Mouse (Mus musculus): Measurements from ENCODE around the gene Tdrd1. TPM values are rescaled to one million over a fixed set of nuclear protein-coding genes. Genes with fewer than 3 reads are reported as not detected.

The Tdrd1 gene
- polyA plus RNA-seq, 1 experiment from 2014 or later: 1.0 TPM

GRCm38 (mm10) chr19:56856455-56856854 is 30.4 kb downstream of the Tdrd1 start:
- Histone ChIP-seq H3K9ac (replicated peaks; ENCODE audit: low read depth, low read length) (no peak overlapping the region), H3K4me2 (ENCODE audit: low read length) (no peak overlapping the region), H3K9me3 (ENCODE audit: control insufficient read depth, low read length) (no peaks in the 10 kb centered on the region), H3K36me3 (ENCODE audit: control insufficient read depth, insufficient read depth) (no peaks in the 10 kb centered on the region), H3K27ac (ENCODE audit: low read length) (no peak overlapping the region), H3K27me3 (replicated peaks; ENCODE audit: control insufficient read depth, insufficient read depth, low read length) (no peaks in the 10 kb centered on the region), H3K4me1 (replicated peaks; ENCODE audit: control insufficient read depth, insufficient read depth, low read length) (no peaks in the 10 kb centered on the region), H3K4me3 (replicated peaks; ENCODE audit: low read length) (no peak overlapping the region)
- ATAC-seq: no peak
- 59% methylated on average over 5 of the region's 5 CpGs for WGBS

- Histone ChIP-seq H3K9me3 (ENCODE audit: control insufficient read depth, low read length) (no peaks in the 10 kb centered on the region), H3K9ac (replicated peaks; ENCODE audit: low read depth, low read length) (no peak overlapping the region), H3K36me3 (ENCODE audit: control insufficient read depth, insufficient read depth) (no peaks in the 10 kb centered on the region), H3K27ac (ENCODE audit: low read length) (no peak overlapping the region), H3K4me3 (replicated peaks; ENCODE audit: low read length) (no peak overlapping the region), H3K4me2 (ENCODE audit: low read length) (no peak overlapping the region), H3K27me3 (replicated peaks; ENCODE audit: control insufficient read depth, insufficient read depth, low read length) (peaks cover 13% of the 10 kb centered on the region), H3K4me1 (replicated peaks; ENCODE audit: control insufficient read depth, insufficient read depth, low read length) (no peaks in the 10 kb centered on the region)
- no peak for ATAC-seq
- WGBS: 57% methylated on average over 4 of the region's 4 CpGs
These were observed 41.7 kb downstream of the Tdrd1 start for GRCm38 (mm10) chr19:56867701-56868100.

GRCm38 (mm10) chr19:56873816-56874600 is 48.0 kb downstream of the Tdrd1 start, which contains the start of gene Vwa2:
Gene Vwa2 (plus strand): TSS chr19:56874249.
- 2% methylated on average over 71 of the region's 71 CpGs for WGBS
- H3K36me3 ChIP-seq (ENCODE audit: control insufficient read depth, insufficient read depth): no peaks in the 10 kb centered on the region
- H3K27ac ChIP-seq (ENCODE audit: low read length): no peak within 1 kb of the TSS
- peak within 1 kb of the TSS; percentile 45 for H3K9ac ChIP-seq (replicated peaks; ENCODE audit: low read depth, low read length)
- no peaks in the 10 kb centered on the region for H3K9me3 ChIP-seq (ENCODE audit: control insufficient read depth, low read length)
- ATAC-seq: 0 out of 2 replicates have a peak, but pooled peaks have one; percentile 33
- peaks cover 47% of the 10 kb centered on the region for H3K27me3 ChIP-seq (replicated peaks; ENCODE audit: control insufficient read depth, insufficient read depth, low read length)
- peaks cover 12% of the 10 kb centered on the region for H3K4me1 ChIP-seq (replicated peaks; ENCODE audit: control insufficient read depth, insufficient read depth, low read length)
- peak within 1 kb of the TSS; percentile 96 for H3K4me2 ChIP-seq (ENCODE audit: low read length)
- H3K4me3 ChIP-seq (replicated peaks; ENCODE audit: low read length): peak within 1 kb of the TSS; percentile 50

GRCm38 (mm10) chr19:56874601-56875315 is 48.7 kb downstream of the Tdrd1 start:
- no peaks in the 10 kb centered on the region for H3K9me3 ChIP-seq (ENCODE audit: control insufficient read depth, low read length)
- 0 out of 2 replicates have a peak, but pooled peaks have one; percentile 33 for ATAC-seq
- H3K4me3 ChIP-seq (replicated peaks; ENCODE audit: low read length): peak overlapping the region; percentile 50
- peak overlapping the region; percentile 45 for H3K9ac ChIP-seq (replicated peaks; ENCODE audit: low read depth, low read length)
- no peak overlapping the region for H3K27ac ChIP-seq (ENCODE audit: low read length)
- peaks cover 47% of the 10 kb centered on the region for H3K27me3 ChIP-seq (replicated peaks; ENCODE audit: control insufficient read depth, insufficient read depth, low read length)
- peak overlapping the region; percentile 96 for H3K4me2 ChIP-seq (ENCODE audit: low read length)
- H3K36me3 ChIP-seq (ENCODE audit: control insufficient read depth, insufficient read depth): no peaks in the 10 kb centered on the region
- peaks cover 12% of the 10 kb centered on the region for H3K4me1 ChIP-seq (replicated peaks; ENCODE audit: control insufficient read depth, insufficient read depth, low read length)
- 8% methylated on average over 30 of the region's 30 CpGs for WGBS

- Histone ChIP-seq H3K4me3 (replicated peaks; ENCODE audit: low read length) (no peak overlapping the region), H3K4me1 (replicated peaks; ENCODE audit: control insufficient read depth, insufficient read depth, low read length) (peaks cover 12% of the 10 kb centered on the region)
- 49% methylated on average over 6 of the region's 6 CpGs for WGBS
These were observed 51.4 kb downstream of the Tdrd1 start for GRCm38 (mm10) chr19:56877364-56877763.

GRCm38 (mm10) chr19:56887879-56888278 is 61.9 kb downstream of the Tdrd1 start:
- no peak overlapping the region for H3K4me2 ChIP-seq (ENCODE audit: low read length)
- no peaks in the 10 kb centered on the region for H3K27me3 ChIP-seq (replicated peaks; ENCODE audit: control insufficient read depth, insufficient read depth, low read length)
- no peak overlapping the region for H3K9ac ChIP-seq (replicated peaks; ENCODE audit: low read depth, low read length)
- no peak overlapping the region for H3K27ac ChIP-seq (ENCODE audit: low read length)
- no peak for ATAC-seq
- WGBS: 83% methylated on average over 10 of the region's 10 CpGs
- no peak overlapping the region for H3K4me3 ChIP-seq (replicated peaks; ENCODE audit: low read length)
- no peaks in the 10 kb centered on the region for H3K9me3 ChIP-seq (ENCODE audit: control insufficient read depth, low read length)
- no peaks in the 10 kb centered on the region for H3K36me3 ChIP-seq (ENCODE audit: control insufficient read depth, insufficient read depth)
- no peaks in the 10 kb centered on the region for H3K4me1 ChIP-seq (replicated peaks; ENCODE audit: control insufficient read depth, insufficient read depth, low read length)

More at GRCm38 (mm10) chr19:56877364-56877763, 51.4 kb downstream of the Tdrd1 start:
- Histone ChIP-seq H3K27ac (ENCODE audit: low read length) (no peak overlapping the region), H3K4me2 (ENCODE audit: low read length) (no peak overlapping the region), H3K36me3 (ENCODE audit: control insufficient read depth, insufficient read depth) (no peaks in the 10 kb centered on the region), H3K27me3 (replicated peaks; ENCODE audit: control insufficient read depth, insufficient read depth, low read length) (peaks cover 37% of the 10 kb centered on the region), H3K9me3 (ENCODE audit: control insufficient read depth, low read length) (no peaks in the 10 kb centered on the region), H3K9ac (replicated peaks; ENCODE audit: low read depth, low read length) (no peak overlapping the region)
- peak; percentile 50; the same call in 1 of the 2 replicates for ATAC-seq

GRCm38 (mm10) chr19:56888654-56889053 is 62.6 kb downstream of the Tdrd1 start:
- Histone ChIP-seq H3K4me2 (ENCODE audit: low read length) (no peak overlapping the region), H3K36me3 (ENCODE audit: control insufficient read depth, insufficient read depth) (no peaks in the 10 kb centered on the region), H3K4me1 (replicated peaks; ENCODE audit: control insufficient read depth, insufficient read depth, low read length) (no peaks in the 10 kb centered on the region), H3K27ac (ENCODE audit: low read length) (no peak overlapping the region), H3K9ac (replicated peaks; ENCODE audit: low read depth, low read length) (no peak overlapping the region), H3K27me3 (replicated peaks; ENCODE audit: control insufficient read depth, insufficient read depth, low read length) (no peaks in the 10 kb centered on the region), H3K4me3 (replicated peaks; ENCODE audit: low read length) (no peak overlapping the region), H3K9me3 (ENCODE audit: control insufficient read depth, low read length) (no peaks in the 10 kb centered on the region)
- ATAC-seq: no peak
- 33% methylated on average over 5 of the region's 5 CpGs for WGBS

- Histone ChIP-seq H3K4me1 (replicated peaks; ENCODE audit: control insufficient read depth, insufficient read depth, low read length) (no peaks in the 10 kb centered on the region), H3K4me3 (replicated peaks; ENCODE audit: low read length) (no peak overlapping the region), H3K9ac (replicated peaks; ENCODE audit: low read depth, low read length) (no peak overlapping the region), H3K4me2 (ENCODE audit: low read length) (no peak overlapping the region), H3K27ac (ENCODE audit: low read length) (no peak overlapping the region), H3K36me3 (ENCODE audit: control insufficient read depth, insufficient read depth) (no peaks in the 10 kb centered on the region), H3K27me3 (replicated peaks; ENCODE audit: control insufficient read depth, insufficient read depth, low read length) (no peaks in the 10 kb centered on the region), H3K9me3 (ENCODE audit: control insufficient read depth, low read length) (no peaks in the 10 kb centered on the region)
- 48% methylated on average over 2 of the region's 2 CpGs for WGBS
- ATAC-seq: no peak
These were observed 65.4 kb downstream of the Tdrd1 start for GRCm38 (mm10) chr19:56891438-56891837.

GRCm38 (mm10) chr19:56892586-56892985 is 66.6 kb downstream of the Tdrd1 start:
- Histone ChIP-seq H3K9ac (replicated peaks; ENCODE audit: low read depth, low read length) (no peak overlapping the region), H3K4me2 (ENCODE audit: low read length) (no peak overlapping the region), H3K27me3 (replicated peaks; ENCODE audit: control insufficient read depth, insufficient read depth, low read length) (no peaks in the 10 kb centered on the region), H3K9me3 (ENCODE audit: control insufficient read depth, low read length) (no peaks in the 10 kb centered on the region), H3K4me1 (replicated peaks; ENCODE audit: control insufficient read depth, insufficient read depth, low read length) (no peaks in the 10 kb centered on the region), H3K36me3 (ENCODE audit: control insufficient read depth, insufficient read depth) (no peaks in the 10 kb centered on the region), H3K4me3 (replicated peaks; ENCODE audit: low read length) (no peak overlapping the region), H3K27ac (ENCODE audit: low read length) (no peak overlapping the region)
- WGBS: 86% methylated on average over 5 of the region's 5 CpGs
- no peak for ATAC-seq

All from forebrain, embryonic 16.5 days (tissue).